Mouse (Mus musculus): ENCODE measurements around the gene 3110009E18Rik.
A peak's percentile ranks its signal among the peaks of the same experiment; 100 is the strongest.

3110009E18Rik gene

DNA sequence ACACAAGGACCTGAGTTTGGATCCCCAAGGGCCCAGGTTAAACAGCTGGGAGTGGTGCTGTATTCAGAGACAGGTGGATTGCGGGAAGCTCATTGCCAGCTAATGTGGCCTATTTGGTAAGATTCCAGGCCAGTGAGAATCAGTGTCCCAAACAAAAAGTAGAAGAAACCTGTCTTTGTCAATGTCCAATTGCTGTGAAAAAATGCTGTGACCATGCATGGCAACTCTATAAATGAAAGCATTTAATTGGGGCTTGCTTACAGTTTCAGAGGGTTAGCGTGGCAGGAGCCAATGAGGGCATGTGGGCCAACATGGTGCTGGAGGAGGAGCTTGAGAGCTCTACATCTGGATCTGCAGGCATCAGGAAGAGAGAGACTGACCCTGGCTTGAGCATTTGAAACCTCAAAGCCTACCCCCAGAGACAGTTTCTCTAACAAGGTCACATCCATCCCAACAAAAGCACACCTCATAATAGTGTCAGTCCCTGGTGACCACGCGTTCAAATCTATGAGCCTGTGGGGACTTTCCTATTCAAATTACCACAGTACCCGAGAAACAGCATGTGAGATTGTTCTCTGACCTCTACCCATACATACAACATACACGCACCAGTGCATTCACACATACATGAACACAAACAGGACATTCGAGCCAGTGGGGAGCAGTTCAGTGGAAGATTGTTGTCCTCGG is 24.7 kb downstream of the 3110009E18Rik start:
- DNase-seq = no peak

GRCm38 (mm10) chr1:120146994-120147393 is 26.0 kb downstream of the 3110009E18Rik start:
- DNase-seq = no peak

DNA sequence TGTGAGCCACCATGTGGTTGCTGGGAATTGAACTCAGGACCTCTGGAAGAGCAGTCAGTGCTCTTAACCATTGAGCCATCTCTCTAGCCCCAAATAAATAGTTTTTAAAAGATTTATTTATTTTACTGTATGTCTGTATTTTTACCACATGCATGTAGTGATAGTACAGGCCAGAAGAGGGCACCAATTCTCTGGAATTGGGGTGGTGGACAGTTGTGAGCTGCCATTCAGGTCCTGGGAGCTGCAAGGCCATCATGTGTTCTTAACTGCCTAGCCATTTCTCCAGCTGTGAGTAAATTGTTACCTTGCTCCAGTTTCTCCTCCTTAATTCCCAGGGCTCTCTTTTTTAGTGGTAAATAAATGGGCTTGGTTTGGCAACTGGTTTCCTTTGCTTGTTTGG is 33.2 kb downstream of the 3110009E18Rik start:
- peak; percentile 59 for DNase-seq

DNA sequence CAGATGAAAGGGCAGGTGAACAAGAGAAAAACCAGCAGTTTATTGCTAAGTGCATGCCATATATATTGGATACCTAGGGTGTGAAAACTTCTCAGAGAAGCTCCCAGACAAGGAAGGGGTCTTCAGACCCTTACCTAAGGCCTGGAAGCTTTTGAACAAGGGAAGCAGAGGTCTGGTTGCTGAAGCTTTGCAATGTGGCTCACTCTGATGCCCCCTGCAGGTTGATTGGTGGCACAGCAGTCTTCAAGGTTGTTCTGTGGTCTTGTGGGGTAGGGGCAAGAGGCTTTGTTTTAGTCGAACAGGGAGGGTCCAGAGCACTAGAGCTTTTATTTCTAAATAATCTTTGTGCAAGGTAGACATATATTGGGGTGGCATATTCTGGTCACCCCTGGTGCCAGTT is 34.3 kb downstream of the 3110009E18Rik start:
- DNase-seq = peak; percentile 38

DNA sequence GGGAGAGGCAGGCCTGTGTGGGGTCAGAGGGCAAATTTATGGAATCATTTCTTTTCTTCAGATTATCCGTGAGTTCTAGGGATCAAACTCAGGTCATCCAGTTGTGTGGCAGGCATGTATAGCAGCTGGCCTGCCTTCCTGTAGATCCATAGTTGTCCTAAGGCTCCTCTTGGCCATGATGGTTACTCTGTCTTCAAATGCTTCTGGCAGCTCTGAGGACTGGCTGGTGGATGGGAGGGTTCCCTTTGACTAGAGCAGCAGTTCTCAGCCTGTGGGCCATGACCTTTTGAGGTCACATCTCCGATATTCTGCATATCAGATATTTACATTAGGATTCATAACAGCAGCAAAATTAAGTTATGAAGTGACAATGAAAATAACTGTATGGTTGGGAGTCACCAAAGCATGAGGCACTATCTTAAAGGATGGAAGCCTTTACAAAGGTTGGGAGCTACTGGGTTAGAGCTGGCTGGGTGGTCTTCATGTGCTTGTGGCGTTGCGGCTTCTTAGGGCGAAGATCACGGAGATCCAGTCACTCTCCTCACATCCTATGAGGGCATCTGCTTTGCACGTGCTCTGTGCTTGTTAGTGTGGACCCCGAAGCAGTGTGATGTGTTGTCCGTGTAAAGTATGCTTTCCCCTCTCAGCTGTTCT is 37.6 kb downstream of the 3110009E18Rik start:
- DNase-seq = no peak

- no peak for DNase-seq
Observed at GRCm38 (mm10) chr1:120161502-120161901, 40.5 kb downstream of the 3110009E18Rik start.

DNA sequence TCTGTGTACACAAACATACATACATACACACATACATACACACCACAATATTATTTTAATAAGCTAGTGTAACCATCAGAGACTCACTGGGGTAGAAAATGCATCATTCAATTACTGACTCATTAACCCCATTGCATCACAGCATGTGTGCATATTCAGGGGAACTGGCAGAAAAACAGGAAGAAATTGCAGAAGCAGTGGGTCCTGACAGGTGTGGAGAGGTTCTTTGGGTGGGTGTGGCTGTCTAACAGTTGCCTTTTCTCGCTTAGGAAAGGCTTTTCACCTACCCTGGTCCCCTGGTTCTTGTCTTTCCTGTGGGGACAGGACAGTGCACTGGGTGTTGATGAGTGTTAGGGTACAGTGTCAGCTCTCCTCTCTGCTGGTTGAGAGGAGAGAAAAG is 41.6 kb downstream of the 3110009E18Rik start:
- no peak for DNase-seq

DNA sequence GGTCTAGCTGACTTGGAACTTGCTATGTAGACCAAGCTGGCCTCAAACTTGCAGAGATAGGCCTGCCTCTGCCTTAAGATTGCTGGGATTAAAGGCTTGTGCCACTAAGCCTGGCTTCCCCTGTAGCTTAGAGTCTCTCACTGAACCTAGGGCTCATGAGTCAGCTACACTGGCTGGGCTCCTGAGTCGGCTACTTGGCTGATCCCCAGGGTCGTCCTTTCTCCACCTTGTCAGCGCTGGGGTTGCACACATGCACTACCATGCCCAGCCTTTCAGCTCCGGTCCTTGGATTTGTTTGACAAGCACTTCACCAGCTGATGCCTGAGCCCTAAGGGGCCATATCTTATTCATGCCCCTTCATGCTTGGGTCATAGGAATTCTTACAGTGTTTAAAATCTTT is 47.0 kb downstream of the 3110009E18Rik start:
- no peak for DNase-seq

DNA sequence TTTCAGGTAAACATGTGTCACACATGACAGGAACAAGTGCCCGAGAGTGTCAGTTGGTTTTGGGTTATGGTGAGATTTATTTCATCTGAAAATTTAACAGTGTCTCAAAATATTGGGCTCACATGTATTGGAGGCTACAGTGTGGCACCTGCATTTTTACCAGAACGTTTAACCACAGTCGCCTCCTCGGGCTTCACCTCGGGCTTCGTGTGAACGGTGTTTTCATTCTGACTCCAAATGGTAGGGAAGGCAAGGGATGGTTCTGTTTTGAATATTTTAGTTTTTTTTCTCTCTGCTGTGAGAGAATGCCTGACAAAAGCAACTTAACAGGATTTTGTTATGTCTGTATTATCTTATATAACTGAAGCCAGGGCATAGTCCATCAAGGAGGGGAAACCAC is 47.7 kb downstream of the 3110009E18Rik start:
- DNase-seq = no peak

GRCm38 (mm10) chr1:120170307-120170706 is 49.3 kb downstream of the 3110009E18Rik start:
- DNase-seq = no peak

DNA sequence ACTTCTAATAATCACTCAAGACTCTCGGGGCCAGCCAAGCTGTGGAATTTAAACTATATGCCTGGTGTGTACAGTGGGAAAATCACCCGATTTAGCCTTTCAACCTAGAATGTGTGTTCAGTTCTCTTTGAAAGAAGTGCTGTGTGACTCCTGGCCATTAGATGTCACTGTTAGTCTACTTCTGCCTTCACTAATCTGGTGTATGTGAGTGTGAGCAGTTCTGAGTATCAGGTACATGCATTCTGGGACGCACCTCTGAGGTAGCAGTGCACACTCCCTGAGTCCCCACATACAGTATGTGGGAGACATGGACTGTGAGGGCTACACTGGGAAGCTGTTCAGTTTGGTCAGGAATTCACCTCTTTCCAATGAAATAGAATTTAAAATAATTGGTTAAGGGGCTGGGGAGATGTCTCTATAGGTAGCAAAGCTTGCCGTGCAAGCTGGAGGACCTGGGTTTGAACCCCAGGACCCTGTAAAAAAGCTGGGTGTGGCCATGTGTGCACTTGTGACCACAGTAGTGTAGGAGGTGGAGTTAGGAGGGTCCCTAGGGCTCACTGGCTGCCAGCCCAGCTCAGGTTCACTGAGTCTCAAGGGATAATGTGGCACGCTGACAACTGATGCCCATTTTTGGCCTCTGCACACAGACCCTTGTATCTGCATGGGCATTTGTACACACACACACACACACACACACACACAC is 51.0 kb downstream of the 3110009E18Rik start:
- DNase-seq = peak; percentile 35

GRCm38 (mm10) chr1:120174991-120175390 is 54.0 kb downstream of the 3110009E18Rik start:
- no peak for DNase-seq

DNA sequence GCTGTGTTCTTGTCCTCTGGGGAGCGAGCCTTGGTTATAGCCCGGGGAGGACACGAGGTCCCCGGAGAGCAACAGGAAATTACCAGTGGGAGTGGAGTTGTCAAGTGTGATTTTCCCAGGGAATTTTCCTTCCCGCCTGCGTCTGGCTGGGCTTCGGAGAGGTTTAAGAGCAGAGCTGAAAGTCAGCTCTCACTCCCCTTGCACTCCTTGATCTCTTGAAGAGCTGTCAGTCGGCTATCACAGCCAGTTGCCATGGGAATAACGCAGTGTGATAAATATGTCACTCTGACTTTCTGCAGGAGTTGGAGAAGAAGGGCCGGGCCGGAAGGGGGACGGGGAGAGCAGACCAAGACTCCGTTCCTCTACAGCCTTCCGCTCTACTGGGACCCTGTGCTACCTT is 55.3 kb downstream of the 3110009E18Rik start:
- peak; percentile 44 for DNase-seq

DNA sequence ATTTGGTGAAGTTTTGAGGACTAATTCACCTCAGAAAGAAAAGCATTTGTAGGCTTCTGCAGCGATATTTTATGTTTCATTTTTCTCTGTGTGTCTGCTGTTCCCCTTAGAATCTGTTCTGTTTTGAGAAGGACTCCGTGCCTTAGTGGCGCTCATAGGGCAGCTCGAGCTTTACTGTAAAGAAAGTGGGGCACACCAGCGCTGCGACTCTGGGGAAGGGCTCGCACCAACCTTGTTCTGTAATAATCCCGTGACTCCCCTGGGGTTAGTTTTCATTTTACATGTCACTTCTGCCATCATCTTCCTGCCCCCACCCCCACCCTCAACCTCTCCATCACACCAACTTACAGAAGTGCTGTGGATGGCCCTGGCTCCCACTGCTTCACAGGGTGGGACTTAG is 56.2 kb downstream of the 3110009E18Rik start:
- DNase-seq = no peak

- DNase-seq = no peak
Observed at GRCm38 (mm10) chr1:120186204-120186603, 65.2 kb downstream of the 3110009E18Rik start.

DNA sequence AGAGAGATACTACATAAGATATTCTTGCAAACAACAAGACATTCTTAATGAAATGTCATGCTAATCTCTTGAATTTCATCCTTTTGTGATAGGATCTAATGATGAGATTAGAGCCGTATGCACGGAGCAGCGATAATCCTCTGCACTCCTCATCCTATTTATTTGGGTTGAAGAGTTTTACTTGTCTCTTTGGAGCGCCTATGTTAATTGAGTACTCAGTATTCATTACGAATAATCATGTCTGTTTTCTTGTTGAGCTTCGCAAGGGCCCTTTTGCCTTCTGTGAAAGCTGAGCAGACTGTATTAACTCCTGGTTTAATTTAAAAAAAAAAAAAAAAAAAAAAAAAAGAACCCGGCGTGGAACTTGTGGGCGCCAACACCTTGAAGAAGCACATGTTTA is 65.7 kb downstream of the 3110009E18Rik start:
- DNase-seq = no peak

GRCm38 (mm10) chr1:120187059-120187458 is 66.1 kb downstream of the 3110009E18Rik start:
- no peak for DNase-seq

DNA sequence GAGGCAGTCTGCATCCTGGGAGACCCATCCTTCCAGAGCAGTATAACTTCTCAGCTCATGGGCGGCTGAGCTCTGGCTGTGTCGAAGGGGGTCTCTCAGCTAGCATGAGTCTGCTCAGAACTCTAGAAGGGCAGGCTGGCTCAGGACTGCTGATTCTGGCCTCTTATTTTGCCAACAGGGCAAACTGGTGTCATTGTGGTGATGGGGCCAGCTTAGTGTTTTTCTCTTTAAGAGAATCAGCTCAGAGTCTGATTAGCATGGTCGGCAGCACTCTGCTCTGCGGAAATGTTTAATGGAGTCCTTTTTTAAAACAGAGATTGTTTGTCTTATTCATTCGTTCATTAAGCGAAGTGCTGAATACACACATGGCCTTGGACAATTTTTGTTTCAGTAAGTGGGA is 68.2 kb downstream of the 3110009E18Rik start:
- DNase-seq = no peak

- DNase-seq = no peak
Observed at GRCm38 (mm10) chr1:120190300-120190699, 69.3 kb downstream of the 3110009E18Rik start.

DNA sequence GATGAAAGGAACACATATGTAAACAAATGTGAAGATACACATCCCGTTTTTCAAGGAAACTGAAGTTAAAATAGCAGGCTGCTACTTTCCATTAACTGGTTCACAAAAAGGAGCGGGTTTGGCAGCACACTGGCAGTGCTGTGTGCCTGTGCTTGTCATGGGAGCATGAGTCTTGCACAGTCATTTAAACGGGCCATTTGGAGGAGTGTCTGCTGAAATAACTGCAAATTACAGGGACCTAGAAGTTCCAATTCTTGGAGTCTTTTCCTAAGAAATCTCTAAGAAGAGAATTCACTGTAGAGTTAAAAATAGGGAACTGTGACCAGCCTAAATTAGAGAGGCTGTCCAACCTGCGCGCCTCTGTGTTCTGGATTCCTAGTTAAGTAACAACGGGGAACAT is 70.0 kb downstream of the 3110009E18Rik start:
- DNase-seq = no peak

- DNase-seq = no peak
Observed at GRCm38 (mm10) chr1:120192321-120192720, 71.3 kb downstream of the 3110009E18Rik start.

GRCm38 (mm10) chr1:120193586-120193985 is 72.6 kb downstream of the 3110009E18Rik start:
- no peak for DNase-seq

DNA sequence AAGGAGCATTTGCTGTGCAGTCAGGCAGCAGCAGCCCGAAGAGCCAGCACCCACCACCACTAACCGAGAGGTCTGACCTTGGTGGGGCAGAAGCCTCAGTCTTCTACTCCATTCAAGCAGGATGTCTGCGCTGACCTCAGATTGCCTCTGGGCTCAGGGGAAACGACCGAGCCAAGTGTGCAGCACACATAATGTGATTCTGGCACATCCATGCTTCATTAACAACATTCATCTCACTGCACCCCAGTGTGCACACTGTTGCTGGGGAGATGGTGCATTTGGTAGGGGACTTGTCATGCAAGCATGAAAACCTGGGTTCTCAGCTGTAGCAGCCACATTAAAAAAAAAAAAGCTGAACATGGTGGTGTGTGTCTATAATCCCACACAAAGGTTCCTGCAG is 75.0 kb downstream of the 3110009E18Rik start:
- no peak for DNase-seq

- no peak for DNase-seq
Observed at GRCm38 (mm10) chr1:120196724-120197123, 75.7 kb downstream of the 3110009E18Rik start.
